Mouse (Mus musculus) spleen, adult 2 months (tissue): ENCODE measurements around the gene Ces2c.

Source experiments
- CTCF ChIP-seq: fragments of 200-500 bp; IDR thresholded peaks from 2 replicates; pipeline ENCODE4 v1.5.1; 2011; ENCODE audit warnings: mild to moderate bottlenecking, inconsistent platforms; ENCODE audit not compliant: insufficient read depth, insufficient read length, insufficient replicate concordance; ENCODE audit errors: extremely low read depth
- POLR2A ChIP-seq: fragments of 200-500 bp; IDR thresholded peaks from 2 replicates; pipeline ENCODE4 v1.6.1; 2011; ENCODE audit warnings: low read depth, low read length, inconsistent platforms

- no peak for TF ChIP-seq POLR2A
- TF ChIP-seq CTCF: no peak
These were observed 37.4 kb upstream of the Ces2c start for GRCm38 (mm10) chr8:104809436-104809835.
